Mouse (Mus musculus) urinary bladder, postnatal 4 days (tissue): ENCODE measurements at regions not wholly inside any gene's neighbourhood (a gene's known extent, or its start where the extent isn't known, plus 50 kb on each side); places are given as distances from the start of the nearest gene placed in this dataset.
A peak's percentile ranks its signal among the peaks of the same experiment; 100 is the strongest.

Experiments
- DNase-seq, 2 experiments: peaks; one replicate each; pipeline ENCODE4 v3.0.0; 2021 to 2022; ENCODE audit warnings: low spot score in 2 of 2

- no peak for DNase-seq
These were observed 63.8 kb upstream of the Dscam start for GRCm38 (mm10) chr16:97234321-97234720.

- DNase-seq = no peak
These were observed 69.1 kb upstream of the Dscam start for GRCm38 (mm10) chr16:97239626-97240025.

- DNase-seq = no peak
These were observed 69.5 kb upstream of the Dscam start for GRCm38 (mm10) chr16:97240085-97240484.

- DNase-seq = no peak
These were observed 70.4 kb upstream of the Dscam start for GRCm38 (mm10) chr16:97240859-97241360.

- DNase-seq = no peak
These were observed 71.1 kb upstream of the Dscam start for GRCm38 (mm10) chr16:97241639-97242038.

GRCm38 (mm10) chr16:97250488-97250887, 79.9 kb upstream of the Dscam start:
- no peak for DNase-seq

- no peak for DNase-seq
These were observed 82.0 kb upstream of the Dscam start for GRCm38 (mm10) chr16:97252551-97252950.

GRCm38 (mm10) chr16:97252997-97253635, 82.6 kb upstream of the Dscam start:
- no peak for DNase-seq

- no peak for DNase-seq
These were observed 88.3 kb upstream of the Dscam start for GRCm38 (mm10) chr16:97258821-97259220.

GRCm38 (mm10) chr16:97263451-97263850, 92.9 kb upstream of the Dscam start:
- DNase-seq = no peak

GRCm38 (mm10) chr16:97270417-97271133, 86.0 kb upstream of the Bace2 start:
- no peak for DNase-seq

- DNase-seq = no peak
These were observed 85.3 kb upstream of the Bace2 start for GRCm38 (mm10) chr16:97271264-97271663.

GRCm38 (mm10) chr16:97272035-97272631, 84.4 kb upstream of the Bace2 start:
- peak; percentile 40 to 66 for DNase-seq

GRCm38 (mm10) chr16:97278913-97279312, 77.6 kb upstream of the Bace2 start:
- no peak for DNase-seq

GRCm38 (mm10) chr16:97281615-97282110, 74.9 kb upstream of the Bace2 start:
- DNase-seq = no peak

GRCm38 (mm10) chr16:97282943-97283342, 73.6 kb upstream of the Bace2 start:
- DNase-seq = no peak

GRCm38 (mm10) chr16:97285886-97286447, 70.6 kb upstream of the Bace2 start:
- no peak for DNase-seq

GRCm38 (mm10) chr16:97286717-97287116, 69.8 kb upstream of the Bace2 start:
- DNase-seq = peak in 1 of 2 experiments; percentile 31

- no peak for DNase-seq
These were observed 67.9 kb upstream of the Bace2 start for GRCm38 (mm10) chr16:97288634-97289033.

GRCm38 (mm10) chr16:97292484-97293048, 64.0 kb upstream of the Bace2 start:
- no peak for DNase-seq

GRCm38 (mm10) chr16:97293273-97293672, 63.3 kb upstream of the Bace2 start:
- peak; percentile 56 to 79 for DNase-seq

GRCm38 (mm10) chr16:97297140-97297539, 59.4 kb upstream of the Bace2 start:
- DNase-seq = no peak
